In genomic region chr16:71889679-71890078, GRCm38 (mm10) we compare ENCODE assay signal across 20 mouse cellular contexts.
DNase-seq lines count a peak whose midpoint lies in the region; ATAC-seq lines count a peak whose summit lies in the region.
"Had no signal": no experiment of that assay in that cellular context is flagged by ENCODE, and none has a peak within 500 bp of the region (broad histone marks: within the 10 kb centered on the region; RNA-seq: fewer than 3 reads in every experiment).

No protein-coding gene starts in this region.

- peak; percentile 90 for ATAC-seq in frontal cortex, adult (ENCODE audit: low TSS enrichment)
- ATAC-seq: activated CD4-positive, CD25-positive, alpha-beta regulatory T cell, adult 4 months; CD4-positive, CD25-positive, alpha-beta regulatory T cell, adult 4 months; forebrain, embryonic 14.5 days; forebrain, embryonic 16.5 days; Patski had no signal

- no peak for DNase-seq in frontal cortex, postnatal 10 days (ENCODE audit: low spot score in 2 of 2)
- DNase-seq in kidney, adult 9 months = peak; percentile 5
- no peak for DNase-seq in kidney, postnatal 14 days
- DNase-seq in thymus, postnatal 36 days = no peak
- DNase-seq: adrenal gland, adult 8-10 months; adrenal gland, postnatal 14 days; adrenal gland, postnatal 36 days; B cell, adult 2 months; cerebellum, adult 11 months; cerebellum, adult 18-20 months; cerebellum, adult 8-10 months; cerebellum, adult 9-11 months; cerebellum, postnatal 14 days; cerebellum, postnatal 36 days had no signal
